Mouse (Mus musculus): ENCODE data around the gene Pde3a.

Pde3a gene

GRCm38 (mm10) chr6:141328071-141328470 lies 79.0 kb downstream of the Pde3a start:
- DNase-seq (ENCODE audit: low spot score in 2 of 2) = no peak

GRCm38 (mm10) chr6:141331464-141331863 lies 82.4 kb downstream of the Pde3a start:
- no peak for DNase-seq (ENCODE audit: low spot score in 2 of 2)

- no peak for DNase-seq (ENCODE audit: low spot score in 2 of 2)
Observed at GRCm38 (mm10) chr6:141332613-141333165, 83.6 kb downstream of the Pde3a start.

- no peak for DNase-seq (ENCODE audit: low spot score in 2 of 2)
Observed at GRCm38 (mm10) chr6:141333245-141333644, 84.2 kb downstream of the Pde3a start.

- DNase-seq (ENCODE audit: low spot score in 2 of 2) = no peak
Observed at GRCm38 (mm10) chr6:141335878-141336277, 86.8 kb downstream of the Pde3a start.

GRCm38 (mm10) chr6:141336438-141336837 lies 87.4 kb downstream of the Pde3a start:
- no peak for DNase-seq (ENCODE audit: low spot score in 2 of 2)

- DNase-seq (ENCODE audit: low spot score in 2 of 2) = peak in 1 of 2 experiments; percentile 4
Observed at GRCm38 (mm10) chr6:141337673-141338072, 88.6 kb downstream of the Pde3a start.

- DNase-seq (ENCODE audit: low spot score in 2 of 2) = no peak
Observed at GRCm38 (mm10) chr6:141341385-141341784, 92.3 kb downstream of the Pde3a start.

GRCm38 (mm10) chr6:141347870-141348269 lies 98.8 kb downstream of the Pde3a start:
- no peak for DNase-seq (ENCODE audit: low spot score in 2 of 2)

GRCm38 (mm10) chr6:141348542-141348941 lies 99.5 kb downstream of the Pde3a start:
- no peak for DNase-seq (ENCODE audit: low spot score in 2 of 2)

GRCm38 (mm10) chr6:141350261-141350660 lies 101.2 kb downstream of the Pde3a start:
- DNase-seq (ENCODE audit: low spot score in 2 of 2) = no peak

GRCm38 (mm10) chr6:141352277-141352676 lies 103.2 kb downstream of the Pde3a start:
- DNase-seq (ENCODE audit: low spot score in 2 of 2) = no peak

- no peak for DNase-seq (ENCODE audit: low spot score in 2 of 2)
Observed at GRCm38 (mm10) chr6:141363664-141364063, 114.6 kb downstream of the Pde3a start.

- no peak for DNase-seq (ENCODE audit: low spot score in 2 of 2)
Observed at GRCm38 (mm10) chr6:141367037-141367436, 118.0 kb downstream of the Pde3a start.

GRCm38 (mm10) chr6:141372697-141373096 lies 123.6 kb downstream of the Pde3a start:
- no peak for DNase-seq (ENCODE audit: low spot score in 2 of 2)

- DNase-seq (ENCODE audit: low spot score in 2 of 2) = no peak
Observed at GRCm38 (mm10) chr6:141374469-141375057, 125.5 kb downstream of the Pde3a start.

- DNase-seq (ENCODE audit: low spot score in 2 of 2) = no peak
Observed at GRCm38 (mm10) chr6:141375155-141375554, 126.1 kb downstream of the Pde3a start.

GRCm38 (mm10) chr6:141380927-141381326 lies 131.9 kb downstream of the Pde3a start:
- no peak for DNase-seq (ENCODE audit: low spot score in 2 of 2)

- DNase-seq (ENCODE audit: low spot score in 2 of 2) = no peak
Observed at GRCm38 (mm10) chr6:141381473-141381872, 132.4 kb downstream of the Pde3a start.

GRCm38 (mm10) chr6:141381881-141382370 lies 132.9 kb downstream of the Pde3a start:
- no peak for DNase-seq (ENCODE audit: low spot score in 2 of 2)

GRCm38 (mm10) chr6:141388104-141388503 lies 139.0 kb downstream of the Pde3a start:
- no peak for DNase-seq (ENCODE audit: low spot score in 2 of 2)

- DNase-seq (ENCODE audit: low spot score in 2 of 2) = no peak
Observed at GRCm38 (mm10) chr6:141395926-141396325, 146.9 kb downstream of the Pde3a start.

- no peak for DNase-seq (ENCODE audit: low spot score in 2 of 2)
Observed at GRCm38 (mm10) chr6:141399411-141399810, 150.3 kb downstream of the Pde3a start.

GRCm38 (mm10) chr6:141403943-141404342 lies 154.9 kb downstream of the Pde3a start:
- DNase-seq (ENCODE audit: low spot score in 2 of 2) = no peak

Measured in thymus, postnatal 10 days (tissue).